Mouse (Mus musculus): ENCODE measurements around the gene Hnrnpul1. TPM values are rescaled to one million over a fixed set of nuclear protein-coding genes. Genes with fewer than 3 reads are reported as not detected.
A peak's percentile ranks its signal among the peaks of the same experiment; 100 is the strongest.

The Hnrnpul1 gene
- polyA plus RNA-seq, 1 experiment from 2014 or later: 33.9 TPM

- Histone ChIP-seq H3K27ac (ENCODE audit: low read length) (no peak overlapping the region), H3K4me2 (ENCODE audit: low read depth, low read length) (peak overlapping the region; percentile 81), H3K9ac (ENCODE audit: low read depth, low read length) (no peak overlapping the region), H3K36me3 (ENCODE audit: control insufficient read depth, insufficient read depth, low read length) (no peaks in the 10 kb centered on the region), H3K9me3 (ENCODE audit: control insufficient read depth, low read length) (no peaks in the 10 kb centered on the region), H3K27me3 (replicated peaks; ENCODE audit: control insufficient read depth, insufficient read depth, low read length) (no peaks in the 10 kb centered on the region), H3K4me3 (ENCODE audit: low read length) (peak overlapping the region; percentile 75), H3K4me1 (ENCODE audit: control insufficient read depth, insufficient read depth, low read length) (peaks cover 22% of the 10 kb centered on the region)
- 60% methylated on average over 15 of the region's 15 CpGs for WGBS
- no peak for ATAC-seq
Measured at GRCm38 (mm10) chr7:25681341-25682231, 73.0 kb downstream of the Hnrnpul1 start.

GRCm38 (mm10) chr7:25680514-25681258 is 73.9 kb downstream of the Hnrnpul1 start, which contains the start of gene B9d2:
Gene B9d2, plus strand, starts transcription at chr7:25680780.
- Histone ChIP-seq H3K4me2 (ENCODE audit: low read depth, low read length) (peak within 1 kb of the TSS; percentile 81), H3K4me1 (ENCODE audit: control insufficient read depth, insufficient read depth, low read length) (peaks cover 17% of the 10 kb centered on the region; the same call in 1 of the 2 replicates), H3K27ac (ENCODE audit: low read length) (peak within 1 kb of the TSS; percentile 92), H3K27me3 (replicated peaks; ENCODE audit: control insufficient read depth, insufficient read depth, low read length) (0 out of 2 replicates have a peak, but pooled peaks cover under 1% of the 10 kb centered on the region), H3K9me3 (ENCODE audit: control insufficient read depth, low read length) (no peaks in the 10 kb centered on the region), H3K36me3 (ENCODE audit: control insufficient read depth, insufficient read depth, low read length) (no peaks in the 10 kb centered on the region), H3K9ac (ENCODE audit: low read depth, low read length) (peak within 1 kb of the TSS; percentile 76), H3K4me3 (ENCODE audit: low read length) (peak within 1 kb of the TSS; percentile 75)
- WGBS: under 1% methylated on average over 46 of the region's 46 CpGs
- ATAC-seq: peak; percentile 98

- Histone ChIP-seq H3K4me1 (ENCODE audit: control insufficient read depth, insufficient read depth, low read length) (peaks cover 15% of the 10 kb centered on the region; the same call in 1 of the 2 replicates), H3K27ac (ENCODE audit: low read length) (peak overlapping the region; percentile 92), H3K4me2 (ENCODE audit: low read depth, low read length) (peak overlapping the region; percentile 81), H3K27me3 (replicated peaks; ENCODE audit: control insufficient read depth, insufficient read depth, low read length) (peaks cover 7% of the 10 kb centered on the region), H3K9ac (ENCODE audit: low read depth, low read length) (peak overlapping the region; percentile 76), H3K36me3 (ENCODE audit: control insufficient read depth, insufficient read depth, low read length) (no peaks in the 10 kb centered on the region), H3K4me3 (ENCODE audit: low read length) (peak overlapping the region; percentile 75), H3K9me3 (ENCODE audit: control insufficient read depth, low read length) (no peaks in the 10 kb centered on the region)
- ATAC-seq: no peak
- 6% methylated on average over 6 of the region's 6 CpGs for WGBS
Measured at GRCm38 (mm10) chr7:25679971-25680370, 74.6 kb downstream of the Hnrnpul1 start.

GRCm38 (mm10) chr7:25677013-25677412 is 77.5 kb downstream of the Hnrnpul1 start:
- no peaks in the 10 kb centered on the region for H3K9me3 ChIP-seq (ENCODE audit: control insufficient read depth, low read length)
- no peak overlapping the region for H3K4me3 ChIP-seq (ENCODE audit: low read length)
- 86% methylated on average over 7 of the region's 7 CpGs for WGBS
- H3K4me1 ChIP-seq (ENCODE audit: control insufficient read depth, insufficient read depth, low read length): peaks cover 15% of the 10 kb centered on the region; the same call in 1 of the 2 replicates
- H3K36me3 ChIP-seq (ENCODE audit: control insufficient read depth, insufficient read depth, low read length): no peaks in the 10 kb centered on the region
- H3K4me2 ChIP-seq (ENCODE audit: low read depth, low read length): no peak overlapping the region
- H3K9ac ChIP-seq (ENCODE audit: low read depth, low read length): no peak overlapping the region
- no peak overlapping the region for H3K27ac ChIP-seq (ENCODE audit: low read length)
- ATAC-seq: no peak
- peaks cover 24% of the 10 kb centered on the region for H3K27me3 ChIP-seq (replicated peaks; ENCODE audit: control insufficient read depth, insufficient read depth, low read length)

GRCm38 (mm10) chr7:25676085-25676781 is 78.3 kb downstream of the Hnrnpul1 start:
- H3K9me3 ChIP-seq (ENCODE audit: control insufficient read depth, low read length): no peaks in the 10 kb centered on the region
- no peaks in the 10 kb centered on the region for H3K36me3 ChIP-seq (ENCODE audit: control insufficient read depth, insufficient read depth, low read length)
- WGBS: 51% methylated on average over 15 of the region's 15 CpGs
- H3K27me3 ChIP-seq (replicated peaks; ENCODE audit: control insufficient read depth, insufficient read depth, low read length): peaks cover 24% of the 10 kb centered on the region
- H3K27ac ChIP-seq (ENCODE audit: low read length): no peak overlapping the region
- no peak for ATAC-seq
- H3K9ac ChIP-seq (ENCODE audit: low read depth, low read length): no peak overlapping the region
- peaks cover 14% of the 10 kb centered on the region; the same call in 1 of the 2 replicates for H3K4me1 ChIP-seq (ENCODE audit: control insufficient read depth, insufficient read depth, low read length)
- H3K4me2 ChIP-seq (ENCODE audit: low read depth, low read length): no peak overlapping the region
- H3K4me3 ChIP-seq (ENCODE audit: low read length): no peak overlapping the region

- WGBS: 39% methylated on average over 6 of the region's 6 CpGs
- Histone ChIP-seq H3K36me3 (ENCODE audit: control insufficient read depth, insufficient read depth, low read length) (no peaks in the 10 kb centered on the region), H3K27me3 (replicated peaks; ENCODE audit: control insufficient read depth, insufficient read depth, low read length) (peaks cover 24% of the 10 kb centered on the region), H3K9me3 (ENCODE audit: control insufficient read depth, low read length) (no peaks in the 10 kb centered on the region), H3K27ac (ENCODE audit: low read length) (no peak overlapping the region), H3K4me1 (ENCODE audit: control insufficient read depth, insufficient read depth, low read length) (peaks cover 11% of the 10 kb centered on the region; the same call in 1 of the 2 replicates), H3K9ac (ENCODE audit: low read depth, low read length) (no peak overlapping the region), H3K4me3 (ENCODE audit: low read length) (no peak overlapping the region; the same call in 1 of the 2 replicates), H3K4me2 (ENCODE audit: low read depth, low read length) (no peak overlapping the region)
- no peak for ATAC-seq
Measured at GRCm38 (mm10) chr7:25675405-25675804, 79.2 kb downstream of the Hnrnpul1 start.

- Histone ChIP-seq H3K4me3 (ENCODE audit: low read length) (peak within 1 kb of the TSS; percentile 44), H3K9me3 (ENCODE audit: control insufficient read depth, low read length) (no peaks in the 10 kb centered on the region), H3K27ac (ENCODE audit: low read length) (no peak within 1 kb of the TSS), H3K36me3 (ENCODE audit: control insufficient read depth, insufficient read depth, low read length) (no peaks in the 10 kb centered on the region), H3K4me2 (ENCODE audit: low read depth, low read length) (peak within 1 kb of the TSS; percentile 62), H3K9ac (ENCODE audit: low read depth, low read length) (peak within 1 kb of the TSS; percentile 53), H3K27me3 (replicated peaks; ENCODE audit: control insufficient read depth, insufficient read depth, low read length) (peaks cover 24% of the 10 kb centered on the region), H3K4me1 (ENCODE audit: control insufficient read depth, insufficient read depth, low read length) (peaks cover 7% of the 10 kb centered on the region; the same call in 1 of the 2 replicates)
- 2% methylated on average over 29 of the region's 29 CpGs for WGBS
- ATAC-seq: no peak
Measured at GRCm38 (mm10) chr7:25674719-25675300, 79.7 kb downstream of the Hnrnpul1 start, which contains the start of gene Tmem91. Gene Tmem91, minus strand, starts transcription at chr7:25675166.

GRCm38 (mm10) chr7:25674297-25674696 is 80.3 kb downstream of the Hnrnpul1 start:
- no peak for ATAC-seq
- 21% methylated on average over 9 of the region's 9 CpGs for WGBS
- H3K4me3 ChIP-seq (ENCODE audit: low read length): peak overlapping the region; percentile 44; the same call in 1 of the 2 replicates
- H3K4me2 ChIP-seq (ENCODE audit: low read depth, low read length): peak overlapping the region; percentile 62; the same call in 1 of the 2 replicates
- H3K27ac ChIP-seq (ENCODE audit: low read length): no peak overlapping the region
- H3K36me3 ChIP-seq (ENCODE audit: control insufficient read depth, insufficient read depth, low read length): no peaks in the 10 kb centered on the region
- peak overlapping the region; percentile 53 for H3K9ac ChIP-seq (ENCODE audit: low read depth, low read length)
- peaks cover 24% of the 10 kb centered on the region for H3K27me3 ChIP-seq (replicated peaks; ENCODE audit: control insufficient read depth, insufficient read depth, low read length)
- peaks cover 7% of the 10 kb centered on the region; the same call in 1 of the 2 replicates for H3K4me1 ChIP-seq (ENCODE audit: control insufficient read depth, insufficient read depth, low read length)
- H3K9me3 ChIP-seq (ENCODE audit: control insufficient read depth, low read length): no peaks in the 10 kb centered on the region
